Mouse (Mus musculus) kidney, postnatal 10 days (tissue): Measurements from ENCODE around the gene Greb1.

Experiments
- DNase-seq: peaks from one replicate; pipeline ENCODE4 v3.0.0; 2021; ENCODE audit warnings: mixed read lengths

Gene Greb1

DNA sequence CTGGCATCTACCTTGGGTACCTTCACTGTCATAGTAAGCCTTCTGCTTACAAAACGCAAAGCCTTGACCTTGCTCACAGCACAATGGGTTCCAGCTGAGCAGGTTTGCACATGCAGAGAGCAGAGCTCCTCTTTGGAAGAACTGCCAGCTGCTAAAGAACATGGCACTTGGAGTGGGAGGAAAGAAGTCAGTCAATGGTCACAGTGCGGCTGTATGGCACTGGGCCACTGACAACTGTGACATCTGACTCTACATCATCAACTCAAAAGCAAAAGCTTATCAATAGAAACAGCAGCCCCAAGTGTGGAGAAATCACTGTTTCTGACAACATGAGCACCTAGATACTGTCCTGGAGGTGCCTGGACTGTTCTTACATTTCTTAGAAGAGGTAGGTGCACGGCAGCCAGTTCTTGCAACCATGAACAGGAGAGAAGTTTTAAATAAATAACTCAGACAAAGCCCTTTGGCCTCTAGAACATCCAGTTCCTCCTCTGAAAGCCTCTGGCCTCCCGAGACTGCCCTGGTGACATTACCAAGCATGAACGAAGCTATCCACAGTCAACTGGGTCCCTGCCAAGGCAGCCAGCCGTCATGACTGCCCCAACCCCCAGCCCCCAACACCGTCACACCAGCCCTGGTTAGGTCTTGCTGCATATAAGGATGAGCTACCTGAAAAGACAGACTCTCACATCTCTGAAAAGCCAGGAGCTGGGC, 170.4 kb downstream of the Greb1 start:
- peak; percentile 76 for DNase-seq
